Mouse (Mus musculus): ENCODE measurements around the gene Mtpn.

Gene Mtpn

GRCm38 (mm10) chr6:35539304-35540009, at the start of gene Mtpn:
Mtpn (minus strand) TSS chr6:35539888.
- peak; percentile 96 for DNase-seq

- no peak for DNase-seq
These were observed 29.0 kb upstream of the Mtpn start for GRCm38 (mm10) chr6:35568731-35569130.

- no peak for DNase-seq
These were observed 28.1 kb upstream of the Mtpn start for GRCm38 (mm10) chr6:35567755-35568154.

GRCm38 (mm10) chr6:35559950-35560349, 20.3 kb upstream of the Mtpn start:
- no peak for DNase-seq

- DNase-seq, result no peak
These were observed 4.7 kb upstream of the Mtpn start for GRCm38 (mm10) chr6:35544352-35544751.

GRCm38 (mm10) chr6:35542656-35543400, 3.1 kb upstream of the Mtpn start:
- DNase-seq, result no peak

GRCm38 (mm10) chr6:35540377-35540776, 689 bp upstream of the Mtpn start:
- DNase-seq, result no peak

GRCm38 (mm10) chr6:35538757-35539303, 858 bp downstream of the Mtpn start:
- DNase-seq, result no peak

GRCm38 (mm10) chr6:35536021-35536420, 3.7 kb downstream of the Mtpn start:
- DNase-seq, result no peak

- no peak for DNase-seq
These were observed 26.3 kb downstream of the Mtpn start for GRCm38 (mm10) chr6:35513362-35513761.

GRCm38 (mm10) chr6:35504781-35505180, 34.9 kb downstream of the Mtpn start:
- DNase-seq, result no peak

GRCm38 (mm10) chr6:35502904-35503303, 36.8 kb downstream of the Mtpn start:
- no peak for DNase-seq

GRCm38 (mm10) chr6:35499978-35500667, 39.6 kb downstream of the Mtpn start:
- DNase-seq, result no peak

GRCm38 (mm10) chr6:35497406-35497805, 42.3 kb downstream of the Mtpn start:
- no peak for DNase-seq

GRCm38 (mm10) chr6:35493851-35494250, 45.8 kb downstream of the Mtpn start:
- no peak for DNase-seq

GRCm38 (mm10) chr6:35479651-35480335, 59.9 kb downstream of the Mtpn start:
- DNase-seq, result no peak

GRCm38 (mm10) chr6:35476830-35477229, 62.9 kb downstream of the Mtpn start:
- DNase-seq, result no peak

GRCm38 (mm10) chr6:35463450-35464395, 76.0 kb downstream of the Mtpn start:
- DNase-seq, result no peak

- peak; percentile 3 for DNase-seq
These were observed 77.2 kb downstream of the Mtpn start for GRCm38 (mm10) chr6:35462484-35462883.

All from thymus, postnatal 25 days (tissue).